Mouse (Mus musculus) hindbrain, postnatal 0 days (tissue): ENCODE results near the gene Rbfox2. TPM values are rescaled to one million over a fixed set of nuclear protein-coding genes. Genes with fewer than 3 reads are reported as not detected.
A peak's percentile ranks its signal among the peaks of the same experiment; 100 is the strongest.

Experiments used
- ATAC-seq: fragments of 200-750 bp; cut with Nextera tagmentation; 2 replicates; pipeline ENCODE4 v1.8.0; 2017; ENCODE audit warnings: mild to moderate bottlenecking, moderate TSS enrichment, moderate library complexity
- DNase-seq: peaks from one replicate; pipeline ENCODE4 v3.0.0-alpha.2; 2015; ENCODE audit warnings: low spot score
- H3K27ac ChIP-seq: fragments of 300-500 bp; sonication (generic); 2 replicates; pipeline ENCODE4 v1.5.1; 2014; ENCODE audit warnings: mild to moderate bottlenecking
- H3K27me3 ChIP-seq: fragments of 300-500 bp; sonication (generic); 2 replicates; pipeline ENCODE4 v1.6.1; 2014; ENCODE audit warnings: low read length, mixed read lengths; ENCODE audit not compliant: insufficient read depth
- H3K36me3 ChIP-seq: fragments of 300-500 bp; sonication (generic); 2 replicates; pipeline ENCODE4 v1.6.1; 2014; ENCODE audit warnings: low read length, mixed read lengths; ENCODE audit not compliant: insufficient read depth
- H3K4me1 ChIP-seq: fragments of 300-500 bp; sonication (generic); 2 replicates; pipeline ENCODE4 v1.6.1; 2014; ENCODE audit warnings: antibody characterized with exemption, low read length, mixed read lengths; ENCODE audit not compliant: insufficient read depth
- H3K4me2 ChIP-seq: fragments of 300-500 bp; sonication (generic); 2 replicates; pipeline ENCODE4 v1.6.1; 2014; ENCODE audit warnings: low read depth, mild to moderate bottlenecking, low read length, moderate library complexity, mixed read lengths
- H3K4me3 ChIP-seq: fragments of 300-500 bp; sonication (generic); 2 replicates; pipeline ENCODE4 v1.5.1; 2014; ENCODE audit warnings: low read length
- H3K9ac ChIP-seq: fragments of 300-500 bp; sonication (generic); replicated peaks from 2 replicates; pipeline ENCODE4 v1.6.1; 2014; ENCODE audit warnings: mild to moderate bottlenecking, low read length, moderate library complexity, mixed read lengths
- H3K9me3 ChIP-seq: fragments of 300-500 bp; sonication (generic); 2 replicates; pipeline ENCODE4 v1.6.1; 2016; ENCODE audit warnings: low read length, mixed read lengths
- CTCF ChIP-seq: IDR thresholded peaks from 2 replicates; pipeline ENCODE4 v1.5.1; 2016; ENCODE audit warnings: antibody characterized with exemption, control low read depth, low read depth
- WGBS: fragments of 180-500 bp; shearing (Covaris S2); extraction: QIAGEN DNeasy Blood & Tissue Kit; methylation state at CpG from one replicate; pipeline ENCODE4 v1.1.7; 2014; 5-methylcytosine and 5-hydroxymethylcytosine counted together
- polyA plus RNA-seq: library from polyadenylated mRNA; unstranded; fragments of >200 nt; fragmentation: Nextera tagmentation; extraction: Ambion mirVana; gene quantifications from 2 replicates; pipeline ENCODE4 v1.2.1, GENCODE M21; 2015
- total RNA-seq: library from RNA; depleted of rRNA; stranded (reverse); fragments of >200 nt; gene quantifications from 2 replicates; pipeline ENCODE4 v1.2.3, GENCODE M21; 2014

Rbfox2 gene
- total and polyA plus RNA-seq, 2 experiments from 2014 or later = 91.9 to 294 TPM

DNA sequence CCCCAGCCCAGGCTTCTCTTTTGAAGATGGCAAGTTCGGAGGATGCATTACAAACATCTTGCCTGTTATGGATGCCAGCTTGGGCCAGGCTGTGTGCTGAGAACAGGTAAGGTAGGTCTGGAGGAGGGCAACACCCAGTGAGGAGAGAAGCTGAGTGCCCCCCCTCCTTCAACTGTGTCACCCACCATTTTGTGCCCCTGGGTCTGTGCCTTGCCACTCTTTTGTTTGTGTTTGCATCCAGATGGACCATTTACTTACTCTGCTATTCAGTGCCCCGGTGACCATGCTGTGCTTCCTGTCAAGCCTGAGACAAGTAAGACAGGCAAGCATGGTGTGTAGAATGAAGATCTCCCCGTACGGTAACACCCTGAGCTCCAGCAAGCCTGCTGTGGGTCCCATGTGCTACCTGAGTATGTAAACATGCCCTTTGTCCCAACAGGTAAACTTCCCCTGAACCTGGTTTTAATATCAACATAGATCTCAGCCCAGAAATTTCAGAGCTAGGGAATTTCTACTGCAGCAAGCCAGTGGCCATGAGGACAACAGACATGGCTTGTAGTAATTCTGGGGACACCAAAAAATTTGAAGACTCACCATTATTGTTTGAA lies 234.1 kb downstream of the Rbfox2 start:
- 63% methylated on average over 4 of the region's 4 CpGs for WGBS
- no peak for TF ChIP-seq CTCF
- Histone ChIP-seq H3K9me3 (no peaks in the 10 kb centered on the region), H3K27me3 (no peaks in the 10 kb centered on the region), H3K36me3 (peaks cover 9% of the 10 kb centered on the region), H3K4me1 (0 out of 2 replicates have a peak, but pooled peaks cover 6% of the 10 kb centered on the region), H3K9ac (no peak overlapping the region), H3K27ac (no peak overlapping the region), H3K4me2 (no peak overlapping the region), H3K4me3 (no peak overlapping the region)
- DNase-seq = no peak
- ATAC-seq = no peak

GRCm38 (mm10) chr15:77071501-77071900 lies 235.3 kb downstream of the Rbfox2 start:
- 17% methylated on average over 10 of the region's 10 CpGs for WGBS
- H3K36me3 ChIP-seq = 0 out of 2 replicates have a peak, but pooled peaks cover 3% of the 10 kb centered on the region
- H3K4me2 ChIP-seq = 0 out of 2 replicates have a peak overlapping the region, but pooled peaks have one; percentile 18
- H3K9me3 ChIP-seq = no peaks in the 10 kb centered on the region
- peak; percentile 71 for ATAC-seq
- DNase-seq = peak; percentile 65
- H3K9ac ChIP-seq = no peak overlapping the region
- H3K4me1 ChIP-seq = 0 out of 2 replicates have a peak, but pooled peaks cover 6% of the 10 kb centered on the region
- H3K27ac ChIP-seq = no peak overlapping the region
- no peaks in the 10 kb centered on the region for H3K27me3 ChIP-seq
- no peak overlapping the region for H3K4me3 ChIP-seq
- peak; percentile 59 for TF ChIP-seq CTCF

- Histone ChIP-seq H3K9me3 (no peaks in the 10 kb centered on the region), H3K4me3 (no peak overlapping the region), H3K36me3 (0 out of 2 replicates have a peak, but pooled peaks cover 1% of the 10 kb centered on the region), H3K27ac (no peak overlapping the region), H3K9ac (no peak overlapping the region), H3K4me2 (no peak overlapping the region), H3K4me1 (0 out of 2 replicates have a peak, but pooled peaks cover 6% of the 10 kb centered on the region), H3K27me3 (no peaks in the 10 kb centered on the region)
- WGBS = 88% methylated on average over 11 of the region's 11 CpGs
- DNase-seq = no peak
- TF ChIP-seq CTCF = no peak
- ATAC-seq = no peak
Measured at GRCm38 (mm10) chr15:77070745-77071268, 236.0 kb downstream of the Rbfox2 start.

DNA sequence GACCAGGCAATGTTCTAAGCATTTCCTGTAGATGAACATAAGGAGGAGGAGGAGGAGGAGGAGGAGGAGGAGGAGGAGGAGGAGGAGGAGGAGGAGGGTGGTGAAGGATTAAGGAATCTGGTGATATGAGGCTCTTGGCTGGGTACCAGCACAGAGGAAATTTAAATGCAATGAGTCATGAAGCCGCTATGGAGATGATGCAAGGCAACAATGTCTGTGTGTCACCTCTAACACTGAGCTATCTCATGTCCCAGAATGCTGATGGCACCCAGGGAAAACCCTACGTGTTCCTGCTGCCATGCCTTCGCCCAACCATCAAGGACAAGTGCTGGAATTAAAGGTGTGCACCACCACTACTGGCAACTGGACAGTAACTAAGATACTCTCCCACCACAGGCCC lies 237.8 kb downstream of the Rbfox2 start:
- Histone ChIP-seq H3K27me3 (no peaks in the 10 kb centered on the region), H3K4me3 (no peak overlapping the region), H3K36me3 (no peaks in the 10 kb centered on the region), H3K4me2 (no peak overlapping the region), H3K4me1 (0 out of 2 replicates have a peak, but pooled peaks cover 6% of the 10 kb centered on the region), H3K9me3 (no peaks in the 10 kb centered on the region), H3K9ac (no peak overlapping the region), H3K27ac (no peak overlapping the region)
- TF ChIP-seq CTCF = no peak
- ATAC-seq = no peak
- 73% methylated on average over 3 of the region's 3 CpGs for WGBS
- DNase-seq = no peak

DNA sequence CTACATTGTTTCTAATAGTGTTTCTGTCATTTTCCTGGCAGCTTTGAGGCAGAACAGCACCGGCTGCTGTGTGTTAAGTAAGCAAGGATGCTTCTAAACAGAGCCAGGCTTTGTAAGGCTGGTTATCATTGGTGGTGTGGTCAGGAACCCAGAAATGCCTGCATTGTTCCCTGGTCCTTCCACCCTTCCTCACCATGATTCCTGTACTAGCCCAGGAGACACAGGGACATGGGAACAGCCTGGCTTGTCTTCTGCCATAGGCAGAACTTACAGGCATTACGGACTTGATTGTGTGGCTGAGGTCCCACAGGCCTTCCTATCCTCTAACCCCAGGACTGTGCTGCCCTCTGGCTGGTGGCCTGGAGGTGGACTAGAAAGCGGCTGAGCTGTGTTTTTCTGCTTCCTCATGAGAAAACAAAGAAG lies 238.4 kb downstream of the Rbfox2 start:
- no peak overlapping the region for H3K27ac ChIP-seq

DNA sequence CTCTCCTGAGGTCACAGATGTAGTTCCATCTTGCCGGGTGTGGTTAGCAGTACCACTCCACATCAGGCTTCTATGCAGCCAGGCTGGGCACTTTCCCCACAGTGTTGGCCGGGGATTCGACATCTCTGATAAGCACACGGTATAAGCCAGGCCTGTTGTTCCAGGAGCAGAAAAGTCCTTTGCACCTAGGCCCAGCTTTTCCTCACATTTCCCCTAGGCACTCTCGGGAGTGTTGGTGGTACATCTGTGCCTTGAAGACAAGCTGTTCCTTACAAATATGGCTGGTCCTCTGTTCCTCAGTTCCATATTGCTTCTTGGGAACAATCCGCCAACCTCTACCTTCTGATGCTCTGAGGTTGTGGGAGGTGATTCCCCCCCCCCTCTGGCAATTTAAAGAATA lies 240.6 kb downstream of the Rbfox2 start:
- Histone ChIP-seq H3K9me3 (no peaks in the 10 kb centered on the region), H3K27ac (no peak overlapping the region), H3K36me3 (no peaks in the 10 kb centered on the region), H3K4me1 (0 out of 2 replicates have a peak, but pooled peaks cover under 1% of the 10 kb centered on the region), H3K27me3 (no peaks in the 10 kb centered on the region), H3K4me3 (no peak overlapping the region), H3K9ac (no peak overlapping the region), H3K4me2 (no peak overlapping the region)
- TF ChIP-seq CTCF = no peak
- ATAC-seq (no peak), DNase-seq (no peak)
- WGBS = 82% methylated on average over 6 of the region's 6 CpGs

More for the DNA sequence above, 238.4 kb downstream of the Rbfox2 start:
- Histone ChIP-seq H3K36me3 (no peaks in the 10 kb centered on the region), H3K4me3 (no peak overlapping the region), H3K9ac (no peak overlapping the region; the same call in 1 of the 2 replicates), H3K27me3 (no peaks in the 10 kb centered on the region), H3K4me2 (no peak overlapping the region), H3K9me3 (no peaks in the 10 kb centered on the region), H3K4me1 (0 out of 2 replicates have a peak, but pooled peaks cover 6% of the 10 kb centered on the region)
- peak; percentile 28 for DNase-seq
- ATAC-seq = 0 out of 2 replicates have a peak, but pooled peaks have one; percentile 44
- TF ChIP-seq CTCF = peak; percentile 34; the same call in 1 of the 2 replicates
- 32% methylated on average over 3 of the region's 3 CpGs for WGBS

- H3K27ac ChIP-seq = no peak overlapping the region
- no peaks in the 10 kb centered on the region for H3K36me3 ChIP-seq
- H3K27me3 ChIP-seq = no peaks in the 10 kb centered on the region
- TF ChIP-seq CTCF = no peak
- no peak for ATAC-seq
- no peaks in the 10 kb centered on the region for H3K4me1 ChIP-seq
- H3K4me2 ChIP-seq = no peak overlapping the region
- 85% methylated on average over 6 of the region's 6 CpGs for WGBS
- no peak overlapping the region for H3K9ac ChIP-seq
- H3K9me3 ChIP-seq = no peaks in the 10 kb centered on the region
- no peak for DNase-seq
- no peak overlapping the region for H3K4me3 ChIP-seq
Measured at GRCm38 (mm10) chr15:77065259-77065852, 241.4 kb downstream of the Rbfox2 start.
